Mouse (Mus musculus) liver, embryonic 13.5 days (tissue): ENCODE measurements at regions not wholly inside any gene's neighbourhood (a gene's known extent, or its start where the extent isn't known, plus 50 kb on each side); places are given as distances from the start of the nearest gene placed in this dataset.

Source experiments
- ATAC-seq: fragments of 200-750 bp; cut with Nextera tagmentation; 2 replicates; pipeline ENCODE4 v1.8.0; 2017; ENCODE audit warnings: low read depth, mild to moderate bottlenecking, moderate number of reproducible peaks, moderate library complexity
- DNase-seq: peaks from one replicate; pipeline ENCODE4 v3.0.0; 2022
- H3K27ac ChIP-seq: fragments of 300-500 bp; sonication (generic); 2 replicates; pipeline ENCODE4 v1.5.1; 2015; ENCODE audit warnings: moderate library complexity, mild to moderate bottlenecking, inconsistent platforms
- H3K27me3 ChIP-seq: fragments of 300-500 bp; sonication (generic); 2 replicates; pipeline ENCODE4 v1.6.1; 2015; ENCODE audit warnings: mild to moderate bottlenecking, inconsistent platforms
- H3K36me3 ChIP-seq: fragments of 300-500 bp; sonication (generic); 2 replicates; pipeline ENCODE4 v1.6.1; 2015; ENCODE audit warnings: mild to moderate bottlenecking, inconsistent platforms
- H3K4me1 ChIP-seq: fragments of 300-500 bp; sonication (generic); replicated peaks from 2 replicates; pipeline ENCODE4 v1.6.1; 2015; ENCODE audit warnings: inconsistent platforms
- H3K4me2 ChIP-seq: fragments of 300-500 bp; sonication (generic); 2 replicates; pipeline ENCODE4 v1.6.1; 2015; ENCODE audit warnings: inconsistent platforms, mild to moderate bottlenecking, moderate library complexity
- H3K4me3 ChIP-seq: fragments of 300-500 bp; sonication (generic); replicated peaks from 2 replicates; pipeline ENCODE4 v1.5.1; 2015; ENCODE audit warnings: mild to moderate bottlenecking, inconsistent platforms
- H3K9ac ChIP-seq: fragments of 300-500 bp; sonication (generic); 2 replicates; pipeline ENCODE4 v1.6.1; 2015; ENCODE audit warnings: mild to moderate bottlenecking, inconsistent platforms
- H3K9me3 ChIP-seq: fragments of 300-500 bp; sonication (generic); replicated peaks from 2 replicates; pipeline ENCODE4 v1.6.1; 2016; ENCODE audit warnings: inconsistent platforms
- WGBS: fragments of 180-500 bp; shearing (Covaris S2); methylation state at CpG from one replicate; pipeline ENCODE4 v1.1.7; 2015; ENCODE audit not compliant: insufficient replicate concordance; 5-methylcytosine and 5-hydroxymethylcytosine counted together

- WGBS = 37% methylated on average over 4 of the region's 4 CpGs
- H3K4me1 ChIP-seq = no peaks in the 10 kb centered on the region
- H3K27ac ChIP-seq = no peak overlapping the region
- ATAC-seq (no peak), DNase-seq (no peak)
- no peak overlapping the region for H3K9ac ChIP-seq
- no peaks in the 10 kb centered on the region for H3K36me3 ChIP-seq
- H3K4me2 ChIP-seq = no peak overlapping the region
- H3K4me3 ChIP-seq = no peak overlapping the region
- H3K27me3 ChIP-seq = peaks cover 21% of the 10 kb centered on the region
- no peaks in the 10 kb centered on the region for H3K9me3 ChIP-seq
Observed at GRCm38 (mm10) chr8:34735006-34735405, 623.5 kb upstream of the Gm10131 start.

- no peaks in the 10 kb centered on the region for H3K36me3 ChIP-seq
- 22% methylated on average over 2 of the region's 2 CpGs for WGBS
- no peaks in the 10 kb centered on the region for H3K4me1 ChIP-seq
- H3K4me2 ChIP-seq = no peak overlapping the region
- no peak overlapping the region for H3K4me3 ChIP-seq
- DNase-seq (no peak), ATAC-seq (no peak)
- H3K27ac ChIP-seq = no peak overlapping the region
- no peak overlapping the region for H3K9ac ChIP-seq
- H3K9me3 ChIP-seq = no peaks in the 10 kb centered on the region
- peaks cover 21% of the 10 kb centered on the region for H3K27me3 ChIP-seq
Observed at GRCm38 (mm10) chr8:34732808-34733207, 621.3 kb upstream of the Gm10131 start.

- ATAC-seq (no peak), DNase-seq (no peak)
- Histone ChIP-seq H3K36me3 (no peaks in the 10 kb centered on the region), H3K27me3 (peaks cover 21% of the 10 kb centered on the region), H3K9ac (no peak overlapping the region), H3K9me3 (no peaks in the 10 kb centered on the region), H3K27ac (no peak overlapping the region), H3K4me1 (no peaks in the 10 kb centered on the region), H3K4me2 (no peak overlapping the region), H3K4me3 (no peak overlapping the region)
- 6% methylated on average over 1 of the region's 1 CpGs for WGBS
Observed at GRCm38 (mm10) chr8:34732362-34732761, 620.8 kb upstream of the Gm10131 start.

- Histone ChIP-seq H3K4me1 (no peaks in the 10 kb centered on the region), H3K36me3 (no peaks in the 10 kb centered on the region), H3K4me3 (no peak overlapping the region), H3K27ac (no peak overlapping the region), H3K27me3 (peaks cover 21% of the 10 kb centered on the region), H3K4me2 (no peak overlapping the region), H3K9ac (no peak overlapping the region), H3K9me3 (no peaks in the 10 kb centered on the region)
- DNase-seq (no peak), ATAC-seq (no peak)
- 19% methylated on average over 12 of the region's 12 CpGs for WGBS
Observed at GRCm38 (mm10) chr8:34731096-34731999, 619.8 kb upstream of the Gm10131 start.

- Histone ChIP-seq H3K36me3 (no peaks in the 10 kb centered on the region), H3K4me1 (no peaks in the 10 kb centered on the region), H3K9ac (no peak overlapping the region), H3K9me3 (no peaks in the 10 kb centered on the region), H3K27me3 (peaks cover 21% of the 10 kb centered on the region), H3K27ac (no peak overlapping the region), H3K4me2 (no peak overlapping the region), H3K4me3 (no peak overlapping the region)
- no peak for ATAC-seq
- WGBS = 65% methylated on average over 7 of the region's 7 CpGs
- DNase-seq = no peak
Observed at GRCm38 (mm10) chr8:34729585-34729984, 618.0 kb upstream of the Gm10131 start.

- Histone ChIP-seq H3K9ac (no peak overlapping the region), H3K36me3 (no peaks in the 10 kb centered on the region), H3K27ac (no peak overlapping the region), H3K4me1 (no peaks in the 10 kb centered on the region), H3K9me3 (no peaks in the 10 kb centered on the region), H3K27me3 (peaks cover 14% of the 10 kb centered on the region), H3K4me2 (no peak overlapping the region), H3K4me3 (no peak overlapping the region)
- 67% methylated on average over 8 of the region's 8 CpGs for WGBS
- no peak for DNase-seq
- no peak for ATAC-seq
Observed at GRCm38 (mm10) chr8:34727699-34728098, 616.2 kb upstream of the Gm10131 start.

- no peak overlapping the region for H3K4me3 ChIP-seq
- peaks cover 1% of the 10 kb centered on the region; the same call in 1 of the 2 replicates for H3K27me3 ChIP-seq
- H3K9me3 ChIP-seq = no peaks in the 10 kb centered on the region
- no peaks in the 10 kb centered on the region for H3K4me1 ChIP-seq
- H3K36me3 ChIP-seq = no peaks in the 10 kb centered on the region
- H3K4me2 ChIP-seq = no peak overlapping the region
- H3K9ac ChIP-seq = no peak overlapping the region
- DNase-seq = no peak
- ATAC-seq = no peak
- H3K27ac ChIP-seq = no peak overlapping the region
- 31% methylated on average over 10 of the region's 10 CpGs for WGBS
Observed at GRCm38 (mm10) chr8:34726145-34726767, 614.7 kb upstream of the Gm10131 start.

GRCm38 (mm10) chr8:34725546-34725945 is 614.0 kb upstream of the Gm10131 start:
- H3K9ac ChIP-seq = no peak overlapping the region
- WGBS = 49% methylated on average over 4 of the region's 4 CpGs

GRCm38 (mm10) chr8:34709911-34710733 is 598.6 kb upstream of the Gm10131 start:
- Histone ChIP-seq H3K4me3 (no peak overlapping the region), H3K4me2 (no peak overlapping the region), H3K27me3 (no peaks in the 10 kb centered on the region), H3K27ac (no peak overlapping the region), H3K9me3 (no peaks in the 10 kb centered on the region), H3K36me3 (no peaks in the 10 kb centered on the region), H3K4me1 (no peaks in the 10 kb centered on the region), H3K9ac (no peak overlapping the region)
- no peak for DNase-seq
- WGBS = 71% methylated on average over 23 of the region's 23 CpGs
- no peak for ATAC-seq

More at GRCm38 (mm10) chr8:34725546-34725945, 614.0 kb upstream of the Gm10131 start:
- H3K4me2 ChIP-seq = no peak overlapping the region
- no peak for ATAC-seq
- no peak overlapping the region for H3K27ac ChIP-seq
- H3K4me1 ChIP-seq = no peaks in the 10 kb centered on the region
- H3K27me3 ChIP-seq = no peaks in the 10 kb centered on the region
- DNase-seq = no peak
- H3K9me3 ChIP-seq = no peaks in the 10 kb centered on the region
- no peaks in the 10 kb centered on the region for H3K36me3 ChIP-seq
- H3K4me3 ChIP-seq = no peak overlapping the region

GRCm38 (mm10) chr8:34709316-34709715 is 597.8 kb upstream of the Gm10131 start:
- H3K36me3 ChIP-seq = no peaks in the 10 kb centered on the region
- H3K9me3 ChIP-seq = no peaks in the 10 kb centered on the region
- no peak overlapping the region for H3K27ac ChIP-seq
- no peak for ATAC-seq
- H3K4me3 ChIP-seq = no peak overlapping the region
- 59% methylated on average over 11 of the region's 11 CpGs for WGBS
- no peak overlapping the region for H3K4me2 ChIP-seq
- no peaks in the 10 kb centered on the region for H3K4me1 ChIP-seq
- H3K27me3 ChIP-seq = no peaks in the 10 kb centered on the region
- no peak overlapping the region for H3K9ac ChIP-seq
- no peak for DNase-seq

GRCm38 (mm10) chr8:34703351-34703750 is 591.8 kb upstream of the Gm10131 start:
- ATAC-seq = no peak
- no peaks in the 10 kb centered on the region for H3K4me1 ChIP-seq
- WGBS = 35% methylated on average over 8 of the region's 8 CpGs

More at GRCm38 (mm10) chr8:34703351-34703750, 591.8 kb upstream of the Gm10131 start:
- H3K27ac ChIP-seq = no peak overlapping the region
- H3K36me3 ChIP-seq = no peaks in the 10 kb centered on the region
- no peaks in the 10 kb centered on the region for H3K27me3 ChIP-seq
- no peaks in the 10 kb centered on the region for H3K9me3 ChIP-seq
- DNase-seq = no peak
- H3K4me2 ChIP-seq = no peak overlapping the region
- H3K9ac ChIP-seq = no peak overlapping the region
- no peak overlapping the region for H3K4me3 ChIP-seq
